Mouse (Mus musculus) stomach, embryonic 15.5 days (tissue): ENCODE measurements around the gene Pdia2. TPM values are rescaled to one million over a fixed set of nuclear protein-coding genes. Genes with fewer than 3 reads are reported as not detected.

Experiments
- polyA plus RNA-seq: library from polyadenylated mRNA; unstranded; fragments of >200 nt; fragmentation: Nextera tagmentation; extraction: Ambion mirVana; gene quantifications from 2 replicates; pipeline ENCODE4 v1.2.1, GENCODE M21; 2015

Pdia2 gene
- polyA plus RNA-seq, 1 experiment from 2014 or later: 121 TPM

Other genes with a start within 250 kb of the Pdia2 start
- gene A930017K11Rik, start 246.5 kb downstream of the Pdia2 start, polyA plus RNA-seq: 0.24 and 0.52 TPM in 2 replicates
- 20.4 and 22.8 TPM in 2 replicates for gene Capn15, start 213.3 kb downstream of the Pdia2 start, polyA plus RNA-seq
- 11.9 and 13.3 TPM in 2 replicates for gene Rab11fip3, start 129.5 kb downstream of the Pdia2 start, polyA plus RNA-seq
- 39.3 and 42.0 TPM in 2 replicates for gene Decr2, start 108.8 kb downstream of the Pdia2 start, polyA plus RNA-seq
- gene Nme4, start 103.5 kb downstream of the Pdia2 start, polyA plus RNA-seq: 86.2 and 88.8 TPM in 2 replicates
- 6.6 and 7.2 TPM in 2 replicates for gene Tmem8, start 85.8 kb downstream of the Pdia2 start, polyA plus RNA-seq
- 199 and 208 TPM in 2 replicates for gene Mrpl28, start 75.6 kb downstream of the Pdia2 start, polyA plus RNA-seq
- 18.3 and 20.5 TPM in 2 replicates for gene Axin1, start 60.4 kb downstream of the Pdia2 start, polyA plus RNA-seq
- 27.2 and 32.1 TPM in 2 replicates for gene Rgs11, start 3.9 kb upstream of the Pdia2 start, polyA plus RNA-seq
- gene Arhgdig, start 8.7 kb upstream of the Pdia2 start, polyA plus RNA-seq: 118 and 143 TPM in 2 replicates
- 73.6 and 75.6 TPM in 2 replicates for gene Fam234a, start 45.2 kb upstream of the Pdia2 start, polyA plus RNA-seq
- gene Luc7l, start 53.8 kb upstream of the Pdia2 start, polyA plus RNA-seq: 91.1 and 97.0 TPM in 2 replicates
- gene Neurl1b, start 215.7 kb upstream of the Pdia2 start, polyA plus RNA-seq: 2.5 and 2.6 TPM in 2 replicates